Mouse (Mus musculus) CH12.LX (cell line): ENCODE results near the gene Alx3.

Experiments
- BHLHE40 ChIP-seq: IDR thresholded peaks from 2 replicates; pipeline ENCODE4 v1.6.1; 2011; ENCODE audit warnings: mild to moderate bottlenecking, low read depth, low read length, improper control_type of control experiment
- CHD2 ChIP-seq: IDR thresholded peaks from 2 replicates; pipeline ENCODE4 v1.6.1; 2011; ENCODE audit warnings: low read length, improper control_type of control experiment
- CTCF ChIP-seq, 2 experiments: IDR thresholded peaks in 1 of 2; conservative IDR thresholded peaks in 1 of 2; 2 replicates each; pipeline ENCODE4 v1.5.1; 2011 to 2012; ENCODE audit warnings: low read depth in 2 of 2, low read length in 2 of 2, improper control_type of control experiment in 1 of 2, inconsistent platforms in 1 of 2, mild to moderate bottlenecking in 1 of 2, moderate library complexity in 1 of 2
- ETS1 ChIP-seq: conservative IDR thresholded peaks from 2 replicates; pipeline ENCODE4 v1.6.1; 2012; ENCODE audit warnings: low read depth, mild to moderate bottlenecking, inconsistent platforms, low read length, improper control_type of control experiment, moderate library complexity
- MAX ChIP-seq: IDR thresholded peaks from 2 replicates; pipeline ENCODE4 v1.6.1; 2011; ENCODE audit warnings: low read length, improper control_type of control experiment
- POLR2A ChIP-seq: IDR thresholded peaks from 2 replicates; pipeline ENCODE4 v1.6.1; 2011; ENCODE audit warnings: low read depth, mild to moderate bottlenecking, improper control_type of control experiment, low read length
- RAD21 ChIP-seq: IDR thresholded peaks from 2 replicates; pipeline ENCODE4 v1.6.1; 2011; ENCODE audit warnings: low read depth, mild to moderate bottlenecking, low read length, improper control_type of control experiment, moderate library complexity
- SMC3 ChIP-seq: IDR thresholded peaks from 2 replicates; pipeline ENCODE4 v1.6.1; 2011; ENCODE audit warnings: low read depth, low read length, improper control_type of control experiment
- USF1 ChIP-seq: IDR thresholded peaks from 2 replicates; pipeline ENCODE4 v1.6.1; 2014; ENCODE audit warnings: low read depth, mild to moderate bottlenecking, inconsistent platforms, low read length, improper control_type of control experiment
- USF2 ChIP-seq: conservative IDR thresholded peaks from 2 replicates; pipeline ENCODE4 v1.6.1; 2011; ENCODE audit warnings: low read depth, low read length, improper control_type of control experiment
- ZC3H11A ChIP-seq: IDR thresholded peaks from 2 replicates; pipeline ENCODE4 v1.6.1; 2012; ENCODE audit warnings: low read depth, mild to moderate bottlenecking, inconsistent platforms, low read length, improper control_type of control experiment
- ZMIZ1 ChIP-seq: IDR thresholded peaks from 2 replicates; pipeline ENCODE4 v1.6.1; 2012; ENCODE audit warnings: low read depth, mild to moderate bottlenecking, inconsistent platforms, low read length, improper control_type of control experiment
- ZNF384 ChIP-seq: IDR thresholded peaks from 2 replicates; pipeline ENCODE4 v1.6.1; 2012; ENCODE audit warnings: low read depth, low read length, improper control_type of control experiment, inconsistent platforms

GRCm38 (mm10) chr3:107582875-107583767 is 11.7 kb upstream of the Alx3 start:
- TF ChIP-seq RAD21, result no peak
- no peak for TF ChIP-seq CTCF (conservative IDR thresholded peaks at IDR 0.05 in 1 of 2, IDR thresholded peaks at IDR 0.05 in 1 of 2; ENCODE audit: low read depth in 2 of 2, low read length in 2 of 2)
- no peak for TF ChIP-seq ETS1
- no peak for TF ChIP-seq USF1
- no peak for TF ChIP-seq USF2
- no peak for TF ChIP-seq POLR2A
- no peak for TF ChIP-seq ZMIZ1
- no peak for TF ChIP-seq SMC3
- no peak for TF ChIP-seq MAX
- no peak for TF ChIP-seq ZNF384
- TF ChIP-seq CHD2, result no peak
- TF ChIP-seq BHLHE40, result no peak
- TF ChIP-seq ZC3H11A, result no peak
